Mouse (Mus musculus) urinary bladder, postnatal 4 days (tissue): ENCODE data around the gene Tex48.
A peak's percentile ranks its signal among the peaks of the same experiment; 100 is the strongest.

ENCODE experiments used
- DNase-seq, 2 experiments: peaks; one replicate each; pipeline ENCODE4 v3.0.0; 2021 to 2022; ENCODE audit warnings: low spot score in 2 of 2

Gene Tex48

GRCm38 (mm10) chr4:63594459-63595110 lies 27.6 kb downstream of the Tex48 start:
- DNase-seq: no peak

- no peak for DNase-seq
Measured at GRCm38 (mm10) chr4:63590538-63590937, 31.7 kb downstream of the Tex48 start.

- no peak for DNase-seq
Measured at GRCm38 (mm10) chr4:63589987-63590386, 32.2 kb downstream of the Tex48 start.

GRCm38 (mm10) chr4:63586240-63586639 lies 36.0 kb downstream of the Tex48 start:
- DNase-seq: no peak

- no peak for DNase-seq
Measured at GRCm38 (mm10) chr4:63585216-63585615, 37.0 kb downstream of the Tex48 start.

- no peak for DNase-seq
Measured at GRCm38 (mm10) chr4:63582580-63582979, 39.6 kb downstream of the Tex48 start.

GRCm38 (mm10) chr4:63580078-63580477 lies 42.1 kb downstream of the Tex48 start:
- DNase-seq: no peak

GRCm38 (mm10) chr4:63579649-63580048 lies 42.6 kb downstream of the Tex48 start:
- no peak for DNase-seq

- DNase-seq: no peak
Measured at GRCm38 (mm10) chr4:63572621-63573020, 49.6 kb downstream of the Tex48 start.

GRCm38 (mm10) chr4:63570208-63570781 lies 51.9 kb downstream of the Tex48 start:
- DNase-seq: no peak

GRCm38 (mm10) chr4:63569322-63569721 lies 52.9 kb downstream of the Tex48 start:
- no peak for DNase-seq

GRCm38 (mm10) chr4:63567712-63568390 lies 54.4 kb downstream of the Tex48 start:
- no peak for DNase-seq

- no peak for DNase-seq
Measured at GRCm38 (mm10) chr4:63562742-63563141, 59.5 kb downstream of the Tex48 start.

- DNase-seq: no peak
Measured at GRCm38 (mm10) chr4:63561861-63562675, 60.2 kb downstream of the Tex48 start.

- no peak for DNase-seq
Measured at GRCm38 (mm10) chr4:63560079-63560478, 62.1 kb downstream of the Tex48 start.

- no peak for DNase-seq
Measured at GRCm38 (mm10) chr4:63559127-63559697, 63.0 kb downstream of the Tex48 start.

- peak; percentile 72 to 77 for DNase-seq
Measured at GRCm38 (mm10) chr4:63558407-63559081, 63.7 kb downstream of the Tex48 start, which contains the start of gene Tmem268. Gene Tmem268, plus strand, starts transcription at chr4:63558781.

- DNase-seq: no peak
Measured at GRCm38 (mm10) chr4:63557124-63558059, 64.8 kb downstream of the Tex48 start.
